Mouse (Mus musculus) liver, adult 2 months (tissue): ENCODE measurements at regions not wholly inside any gene's neighbourhood (a gene's known extent, or its start where the extent isn't known, plus 50 kb on each side); places are given as distances from the start of the nearest gene placed in this dataset.

Experiments
- CTCF ChIP-seq: fragments of 200-500 bp; IDR thresholded peaks from 2 replicates; pipeline ENCODE4 v1.5.1; 2011; ENCODE audit warnings: low read depth, low read length, control low read depth
- POLR2A ChIP-seq: fragments of 200-500 bp; IDR thresholded peaks from 2 replicates; pipeline ENCODE4 v1.6.1; 2011; ENCODE audit warnings: low read length, control low read depth; ENCODE audit not compliant: insufficient read depth; ENCODE audit errors: extremely low read depth

DNA sequence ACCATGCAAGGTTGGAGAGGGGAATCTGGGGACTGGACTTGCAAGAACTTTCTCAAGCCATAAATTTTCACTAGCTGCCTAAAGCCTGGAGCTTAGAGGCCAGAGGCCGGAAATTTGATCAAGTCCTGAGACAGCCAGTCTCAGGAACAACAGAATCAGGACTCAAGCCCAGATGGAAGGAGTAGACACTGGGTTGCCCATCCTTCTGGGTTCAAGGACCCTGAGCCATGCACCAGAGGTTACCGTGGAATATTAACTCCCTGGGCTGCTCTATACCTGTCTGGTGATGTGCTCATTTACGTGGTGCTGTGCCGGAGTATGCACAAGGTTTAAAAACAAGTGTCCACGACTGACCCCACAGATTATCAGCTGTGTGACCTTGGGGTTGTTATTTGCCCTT lies 145.1 kb downstream of the Efnb1 start:
- TF ChIP-seq CTCF (no peak), POLR2A (no peak)
